Mouse (Mus musculus) cerebellum, postnatal 4 days (tissue): ENCODE measurements around the gene Shf.

Experiments
- DNase-seq, 2 experiments: peaks; one replicate each; pipeline ENCODE4 v3.0.0; 2022; ENCODE audit warnings: low spot score in 2 of 2, mixed read lengths in 1 of 2

The Shf gene

DNA sequence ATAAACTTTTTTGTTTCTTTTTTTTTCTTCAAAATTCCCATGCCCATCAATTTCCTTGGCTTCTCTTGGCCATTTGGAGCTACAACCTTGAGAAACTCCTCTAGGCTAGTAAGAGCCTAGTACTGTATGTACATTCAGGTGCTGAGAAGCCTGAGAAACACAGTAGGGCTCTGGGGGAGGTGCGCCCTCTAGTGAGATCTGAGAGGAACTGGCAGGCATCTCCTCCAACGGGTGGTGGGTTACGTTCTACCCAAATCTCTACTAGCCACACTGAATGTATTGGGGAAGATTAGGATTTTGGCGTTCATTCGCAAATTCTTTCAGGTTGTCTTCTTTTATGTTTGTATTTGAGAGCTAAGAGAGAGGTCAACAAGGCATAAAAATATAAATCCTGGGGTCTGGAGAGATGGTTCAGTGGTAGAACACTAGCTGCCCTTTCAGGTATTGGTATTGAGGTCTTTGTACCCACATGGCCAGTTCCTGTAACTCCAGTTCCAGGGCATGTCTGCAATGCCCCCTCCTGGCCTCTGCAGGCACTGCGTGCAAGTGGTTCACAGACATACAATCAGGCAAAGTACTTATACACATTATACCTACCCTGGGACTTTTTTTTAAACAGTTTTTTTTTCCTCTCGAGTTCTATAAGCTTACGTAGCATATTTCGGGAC, 66.3 kb downstream of the Shf start:
- peak; percentile 54 to 71 for DNase-seq

DNA sequence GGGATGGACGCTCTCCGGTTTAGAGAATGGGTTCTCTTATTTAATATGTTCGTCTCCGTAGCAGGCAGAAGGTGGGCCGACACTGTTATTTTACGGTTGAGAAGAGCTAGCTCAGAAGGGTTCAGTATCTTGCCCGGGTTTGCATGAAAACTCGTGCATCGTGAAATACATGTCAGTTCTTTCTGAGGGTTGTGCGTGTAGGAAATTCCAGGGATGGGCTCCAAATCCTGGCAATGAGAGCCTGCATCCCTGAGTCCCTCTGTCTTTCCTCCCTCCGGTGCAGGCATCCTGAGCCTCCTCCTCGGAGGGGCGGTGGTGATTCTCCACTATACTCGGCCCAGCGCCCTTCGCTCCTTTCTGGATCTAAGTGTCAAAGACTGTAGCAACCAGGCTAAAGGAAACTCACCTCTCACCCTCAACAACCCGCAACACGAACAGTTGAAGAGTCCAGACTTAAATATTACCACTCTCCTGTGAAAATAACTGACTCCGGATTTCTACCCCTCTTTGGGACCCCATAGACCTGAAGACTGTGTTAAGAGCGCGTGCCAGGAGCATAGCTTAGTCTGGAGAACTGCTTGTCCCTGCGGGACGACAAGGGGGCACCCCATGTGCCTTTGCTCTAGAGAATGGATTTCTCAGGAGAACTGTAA, 66.9 kb downstream of the Shf start:
- DNase-seq = no peak

- DNase-seq = peak in 1 of 2 experiments; percentile 43
These were observed 67.7 kb downstream of the Shf start for GRCm38 (mm10) chr2:122301081-122301920.

- DNase-seq = no peak
These were observed 68.3 kb downstream of the Shf start for GRCm38 (mm10) chr2:122300656-122301020.

- no peak for DNase-seq
These were observed 68.9 kb downstream of the Shf start for GRCm38 (mm10) chr2:122299911-122300655.
